Mouse (Mus musculus): ENCODE measurements at regions not wholly inside any gene's neighbourhood (a gene's known extent, or its start where the extent isn't known, plus 50 kb on each side); places are given as distances from the start of the nearest gene placed in this dataset.
"Not testable (repeated sequence)": the region's sequence is repeated elsewhere in the genome, so short reads cannot be mapped to it uniquely, and the experiment has no call there.

DNA sequence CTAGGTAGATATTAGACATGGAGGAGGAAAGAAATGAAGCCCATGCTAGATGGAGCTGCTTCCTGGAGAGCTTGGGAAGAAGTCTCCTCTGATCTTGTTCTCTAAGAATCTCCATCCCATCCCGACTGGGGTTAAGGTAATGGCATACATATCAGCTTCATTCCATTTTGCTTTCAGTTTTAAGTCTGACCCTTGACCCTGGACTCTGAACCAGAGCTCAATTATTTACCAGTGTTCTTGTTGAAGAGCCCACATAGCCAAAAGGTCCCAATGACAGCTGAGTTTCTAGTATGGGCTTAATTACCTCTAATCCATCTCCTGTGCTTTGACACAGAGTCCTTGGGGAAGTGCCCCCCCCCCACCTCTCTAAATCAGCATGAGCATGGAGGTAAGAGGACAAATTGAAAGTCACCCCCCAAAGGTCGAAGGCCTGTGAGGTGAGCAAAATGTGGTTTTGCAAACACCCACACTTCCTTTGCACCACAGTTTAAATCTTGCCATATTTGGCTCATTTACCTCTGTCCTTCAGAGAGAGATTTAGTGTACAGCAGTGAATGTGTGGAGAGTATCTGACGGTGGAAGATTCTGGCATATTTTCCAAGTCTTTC, 371.5 kb downstream of the Ets1 start:
- DNase-seq (ENCODE audit: low spot score in 2 of 2) = no peak

DNA sequence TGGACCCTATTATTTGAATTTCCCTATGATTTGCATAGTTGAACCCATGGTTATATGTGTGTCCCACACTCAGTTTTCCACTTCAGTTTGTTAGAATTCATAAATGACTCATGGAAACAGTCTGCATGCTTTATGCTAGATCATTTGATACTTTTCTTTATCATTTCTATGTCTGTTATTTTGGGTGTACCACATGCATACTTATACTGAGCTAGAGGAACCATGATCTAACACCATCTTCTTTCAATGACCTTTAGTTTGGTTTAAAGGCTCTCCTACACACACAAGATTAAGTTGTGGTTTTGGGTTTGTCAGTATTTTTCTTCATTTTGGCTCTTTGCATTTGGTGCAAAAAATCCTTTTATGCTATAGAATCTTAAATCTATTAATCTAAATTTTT, 375.2 kb downstream of the Ets1 start:
- DNase-seq (ENCODE audit: low spot score in 2 of 2) = no peak

DNA sequence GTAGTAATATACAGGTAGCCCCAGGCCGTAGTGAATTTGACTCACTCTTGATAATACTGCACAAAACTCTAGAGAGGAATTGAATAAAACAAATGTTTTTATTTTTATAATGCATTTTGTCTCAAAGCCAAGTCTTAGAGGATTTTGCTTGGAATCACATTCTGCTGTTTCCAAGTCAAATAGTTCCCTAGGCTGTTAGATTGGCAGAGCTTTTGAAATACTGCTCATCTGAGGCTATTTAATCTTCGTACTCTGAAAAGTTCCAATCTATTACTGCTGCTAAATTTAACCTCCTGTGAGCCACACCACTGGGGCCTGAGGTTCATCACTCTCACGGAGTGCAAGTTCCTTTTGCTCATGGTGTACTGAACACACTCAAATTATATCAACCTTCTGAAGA, 399.4 kb downstream of the Ets1 start:
- DNase-seq (ENCODE audit: low spot score in 2 of 2) = no peak

DNA sequence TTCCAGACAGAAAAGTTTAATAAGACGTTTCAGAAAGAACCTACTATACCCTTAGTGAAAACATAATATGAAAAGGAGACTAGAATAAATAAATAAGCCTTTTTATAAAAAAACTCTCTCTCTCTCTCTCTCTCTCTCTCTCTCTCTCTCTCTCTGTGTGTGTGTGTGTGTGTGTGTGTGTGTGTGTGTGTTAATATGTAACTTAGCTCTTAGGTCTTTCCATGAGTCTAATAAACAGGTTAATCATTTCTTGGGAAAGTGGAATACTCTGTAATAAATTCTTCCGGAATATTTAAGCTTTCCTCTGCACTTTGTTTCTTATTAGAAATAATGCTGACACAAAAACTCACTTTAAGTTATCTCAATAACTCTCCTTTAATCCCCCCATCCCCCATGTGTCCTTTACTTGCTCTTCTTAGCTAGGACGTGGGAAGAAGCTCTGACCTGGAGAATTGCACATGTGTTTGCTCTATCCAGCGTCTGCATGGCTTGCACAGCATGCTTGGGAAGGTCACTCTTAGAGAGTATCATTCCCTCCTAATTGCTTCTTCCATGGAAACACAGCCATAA, 403.3 kb downstream of the Ets1 start:
- no peak for DNase-seq (ENCODE audit: low spot score in 2 of 2)

DNA sequence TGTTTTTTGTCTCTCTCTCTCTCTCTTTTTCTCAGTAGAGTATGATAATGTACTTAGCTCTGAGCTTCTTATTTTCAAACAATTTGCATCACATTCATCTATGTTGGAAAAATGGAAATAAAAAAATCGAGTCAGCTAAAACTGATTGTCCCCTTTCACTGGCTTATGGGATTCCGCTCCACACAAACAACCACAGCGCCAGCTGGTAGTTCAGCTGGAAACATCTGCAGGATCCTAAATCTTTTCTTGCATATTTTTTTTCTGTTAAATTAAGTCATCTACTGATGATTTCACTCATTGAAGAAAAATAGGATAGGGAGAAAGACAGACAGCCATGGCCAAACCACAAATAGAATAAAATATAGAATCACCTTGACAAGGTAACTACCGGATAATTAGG, 414.8 kb downstream of the Ets1 start:
- no peak for DNase-seq (ENCODE audit: low spot score in 2 of 2)

DNA sequence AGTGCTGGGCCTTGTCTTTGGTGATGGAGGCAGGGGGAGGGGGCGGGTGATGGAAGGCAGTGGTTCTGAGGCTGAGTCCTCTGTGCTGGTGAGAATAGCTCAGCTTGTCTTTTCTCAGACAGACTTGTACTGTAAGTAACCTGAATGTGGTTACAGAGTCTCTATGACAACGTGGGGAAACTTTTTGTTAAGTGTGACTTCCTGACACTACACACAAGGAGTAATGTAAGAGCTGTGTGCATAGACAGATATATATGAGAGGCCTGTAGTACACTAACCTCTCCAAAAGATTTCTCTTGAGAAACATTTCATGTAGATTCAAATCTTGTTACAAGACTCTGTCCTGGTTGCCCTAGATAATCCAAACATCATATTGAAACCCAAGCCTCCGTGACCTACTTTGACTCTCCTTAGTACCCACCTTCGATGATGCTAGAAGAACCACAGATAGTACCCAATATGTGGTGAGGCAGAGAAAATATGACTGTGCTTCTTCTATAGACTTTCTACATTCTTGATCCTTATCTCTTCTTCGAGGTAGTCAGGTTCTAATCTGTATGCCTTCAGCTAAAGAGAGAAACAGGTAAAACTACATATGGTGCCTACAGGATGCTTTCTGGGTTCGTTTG, 424.7 kb downstream of the Ets1 start:
- DNase-seq (ENCODE audit: low spot score in 2 of 2) = no peak

DNA sequence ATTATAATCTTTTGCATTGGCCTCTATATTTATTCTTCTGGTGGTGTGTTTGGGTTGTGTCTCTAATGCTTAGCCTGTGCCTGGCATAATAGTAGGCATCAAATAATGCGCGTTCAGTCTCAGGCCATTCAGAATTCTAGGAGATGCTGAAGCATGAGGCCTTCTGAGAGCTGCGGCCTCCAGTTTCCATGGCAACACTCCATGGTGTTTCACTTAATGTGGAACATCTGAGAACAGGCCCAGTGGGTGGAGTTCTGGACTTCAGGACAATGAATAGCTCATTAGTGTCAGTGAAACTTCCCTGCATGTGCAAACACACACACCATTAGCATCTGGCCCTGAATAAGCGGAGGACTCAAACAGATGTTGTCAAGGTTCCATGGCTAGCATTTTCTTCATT, 426.5 kb downstream of the Ets1 start:
- no peak for DNase-seq (ENCODE audit: low spot score in 2 of 2)

DNA sequence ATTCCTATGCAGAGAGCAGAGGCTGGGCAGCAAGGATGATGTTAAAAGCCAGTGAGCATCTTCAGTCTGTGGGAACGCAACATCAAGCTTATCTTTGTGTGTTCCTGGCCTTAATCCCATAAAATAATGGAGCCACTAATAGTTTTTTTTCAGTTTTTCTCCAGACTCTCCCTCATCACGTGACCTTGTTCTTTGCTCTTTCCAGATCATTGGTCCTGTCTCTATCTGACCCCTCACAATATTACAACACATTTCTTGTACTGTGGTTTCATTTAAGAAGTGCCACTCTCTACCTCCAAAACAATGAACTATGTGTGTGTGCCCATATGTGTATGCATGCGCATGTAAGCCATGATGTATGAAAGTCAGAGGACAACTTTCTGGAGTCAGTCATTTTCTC, 429.3 kb downstream of the Ets1 start:
- no peak for DNase-seq (ENCODE audit: low spot score in 2 of 2)

DNA sequence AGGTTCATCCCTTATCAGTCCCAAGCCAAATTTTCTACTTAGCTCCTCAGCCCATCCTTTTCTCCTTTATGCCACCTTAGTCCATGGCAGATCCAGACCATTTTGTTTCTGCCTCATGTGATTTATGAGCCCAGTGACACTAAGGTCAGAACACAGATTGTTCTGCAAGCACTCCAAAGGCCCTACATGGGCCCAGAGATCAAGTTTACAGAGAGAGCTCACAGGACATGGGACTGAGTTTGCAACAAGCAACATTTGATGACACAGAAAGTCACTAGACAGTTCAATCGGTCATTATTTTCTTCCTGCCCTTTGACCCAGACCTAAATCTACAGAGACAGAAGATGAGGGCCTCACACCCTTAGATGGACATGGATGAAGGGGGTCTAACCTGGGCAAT, 431.5 kb downstream of the Ets1 start:
- DNase-seq (ENCODE audit: low spot score in 2 of 2) = no peak

DNA sequence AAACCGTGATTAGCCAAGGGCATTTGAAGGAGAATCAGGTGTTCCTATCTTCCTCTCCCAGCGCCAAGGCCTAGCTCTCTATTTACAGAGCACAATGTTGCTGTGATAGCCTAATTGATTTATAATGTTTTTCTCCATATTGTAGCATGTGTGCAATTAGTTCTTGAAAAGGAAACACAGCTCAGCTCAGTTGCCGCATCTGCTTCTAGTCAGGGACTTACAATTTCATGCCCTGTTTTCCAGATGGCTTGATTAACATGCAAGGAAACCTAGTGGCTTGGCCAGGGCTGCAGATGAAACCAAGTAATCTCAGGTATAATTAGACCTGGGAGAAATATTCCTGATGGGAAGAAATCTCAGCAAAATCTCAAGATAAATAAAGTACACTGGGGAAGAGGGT, 434.1 kb downstream of the Ets1 start:
- no peak for DNase-seq (ENCODE audit: low spot score in 2 of 2)

DNA sequence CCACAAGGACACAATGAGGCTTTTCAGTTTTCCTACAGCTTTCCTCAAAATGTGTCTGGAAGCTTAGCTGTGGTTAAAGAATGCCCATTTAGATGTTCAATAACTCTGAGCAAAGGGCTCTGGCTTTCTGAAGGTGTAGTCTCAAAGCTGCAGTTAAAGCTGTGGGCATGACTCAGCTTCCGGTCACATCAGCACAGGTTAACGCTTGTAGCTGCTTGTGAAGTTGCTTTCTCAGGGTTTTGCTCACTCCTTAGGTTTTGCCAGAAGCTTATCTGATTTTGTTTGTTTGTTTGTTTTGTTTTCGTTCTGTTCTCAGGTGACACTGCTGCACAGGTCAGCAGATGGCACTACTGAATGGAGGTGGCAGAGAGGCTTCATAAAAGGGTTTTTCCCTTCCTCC, 444.2 kb downstream of the Ets1 start:
- DNase-seq (ENCODE audit: low spot score in 2 of 2) = no peak

DNA sequence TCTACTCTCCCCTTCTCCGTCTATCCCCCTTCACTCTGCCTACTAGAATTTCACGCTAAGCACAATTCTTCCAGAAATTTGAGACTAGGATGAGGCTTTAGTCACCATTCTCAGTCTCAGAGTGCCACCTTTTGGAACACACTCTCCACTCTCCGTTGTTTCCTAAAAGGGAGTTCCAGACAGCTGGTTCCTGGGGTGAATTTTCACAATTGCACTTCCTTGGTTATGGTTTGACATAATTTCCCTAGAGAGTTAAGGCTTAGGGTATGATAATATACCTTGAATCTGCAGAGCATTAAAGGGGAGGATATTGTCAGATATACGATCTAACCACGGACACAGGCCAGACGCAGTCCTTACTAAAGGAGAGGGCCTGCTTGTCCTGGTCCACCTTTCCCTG, 444.8 kb downstream of the Ets1 start:
- no peak for DNase-seq (ENCODE audit: low spot score in 2 of 2)

DNA sequence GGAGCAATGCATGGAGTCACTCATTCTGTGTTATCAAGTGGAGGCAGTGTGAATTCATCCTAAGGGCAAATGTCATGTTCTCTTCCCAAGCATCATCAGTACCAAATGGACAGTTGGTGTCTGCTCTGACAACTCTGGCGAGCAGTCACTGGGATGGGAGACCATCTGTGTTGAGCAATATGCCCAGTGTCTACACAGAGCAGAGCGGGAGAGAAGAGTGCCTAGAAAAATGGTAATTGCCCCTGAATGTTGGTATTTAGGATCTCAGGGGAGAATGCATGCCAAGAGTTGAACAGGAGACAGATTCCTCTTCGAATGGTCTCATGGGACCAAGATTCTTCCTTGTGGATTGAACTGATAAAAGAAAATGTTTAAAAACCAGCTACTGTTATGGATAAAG, 454.0 kb downstream of the Ets1 start:
- no peak for DNase-seq (ENCODE audit: low spot score in 2 of 2)

DNA sequence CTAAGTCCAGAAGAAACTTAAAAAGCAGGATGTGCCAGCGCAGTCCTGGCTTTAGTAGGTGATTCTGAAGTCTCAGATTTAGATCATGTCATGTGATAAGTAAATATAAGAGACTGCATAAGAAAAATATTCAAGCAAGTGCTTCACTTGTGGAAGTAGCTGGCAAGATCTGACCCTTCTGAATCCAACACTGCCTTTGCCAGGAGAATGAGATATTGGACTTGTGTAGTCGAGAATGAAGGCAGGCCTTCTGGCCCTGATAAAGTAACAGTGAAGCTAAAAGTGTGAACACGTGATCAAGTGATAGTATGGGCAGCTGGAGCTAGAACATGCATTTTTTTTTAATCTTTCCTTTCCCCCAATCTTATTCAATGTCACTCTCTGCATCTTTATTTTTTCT, 455.6 kb downstream of the Ets1 start:
- no peak for DNase-seq (ENCODE audit: low spot score in 2 of 2)

DNA sequence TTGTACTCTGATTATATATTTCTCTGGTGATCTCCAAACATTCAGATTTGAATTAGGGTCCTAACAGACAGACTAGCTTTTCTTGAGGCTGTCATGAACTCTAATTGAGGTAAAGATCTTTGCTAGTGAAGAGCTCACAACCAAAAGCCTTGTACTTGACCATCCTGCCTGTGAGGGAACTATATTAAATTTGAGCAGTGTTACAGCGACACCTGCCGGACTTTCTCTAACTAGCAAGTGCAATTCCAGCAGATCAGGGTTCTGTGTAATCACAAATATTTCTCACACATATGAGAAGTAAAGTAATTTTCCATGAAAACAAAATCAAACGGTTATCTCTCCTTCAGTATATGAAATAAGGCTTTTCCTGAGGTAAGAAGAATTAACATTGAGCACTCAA, 459.6 kb downstream of the Ets1 start:
- DNase-seq (ENCODE audit: low spot score in 2 of 2) = peak; percentile 39 to 76

DNA sequence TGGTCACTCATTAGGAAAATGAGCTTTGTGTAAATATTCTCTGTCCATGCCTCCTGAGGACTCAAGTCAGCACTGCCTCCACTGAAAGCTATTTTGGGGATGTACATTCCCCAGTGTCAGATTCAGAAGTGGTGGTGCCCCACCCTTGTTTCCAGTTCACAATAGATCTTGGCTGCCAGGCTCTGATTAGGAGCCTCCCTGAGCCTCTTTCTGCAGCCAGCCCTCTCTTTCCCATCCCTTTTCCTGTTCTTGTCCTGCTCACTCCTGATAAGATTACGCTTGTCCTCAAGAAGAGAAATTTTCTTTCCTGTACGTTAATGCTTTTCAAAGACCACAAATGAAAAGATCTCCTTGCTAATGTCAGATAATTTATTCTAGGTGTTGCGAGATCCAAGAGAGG, 465.2 kb downstream of the Ets1 start:
- no peak for DNase-seq (ENCODE audit: low spot score in 2 of 2)

DNA sequence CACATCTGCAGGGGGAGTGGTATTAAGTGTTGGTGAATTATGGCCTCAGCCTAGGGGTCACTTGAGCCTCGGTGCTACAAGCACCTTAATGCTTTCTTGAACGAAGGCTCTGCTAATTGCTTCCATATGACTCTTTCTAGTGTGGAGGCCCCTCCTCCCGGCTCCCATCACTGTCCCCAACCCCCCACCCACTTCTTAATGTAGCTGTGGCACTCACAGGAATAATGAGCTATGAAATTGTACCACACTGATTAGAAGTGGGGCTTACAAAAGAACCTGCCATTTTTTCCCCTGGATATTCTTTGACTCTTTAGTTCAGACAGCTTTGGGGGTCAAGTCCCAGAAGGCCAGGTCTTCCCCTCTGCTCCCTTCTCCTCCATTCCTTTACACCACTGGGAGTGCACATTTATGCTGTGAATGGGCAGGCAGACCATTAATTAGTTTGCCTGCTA, 468.6 kb downstream of the Ets1 start:
- DNase-seq (ENCODE audit: low spot score in 2 of 2) = no peak

DNA sequence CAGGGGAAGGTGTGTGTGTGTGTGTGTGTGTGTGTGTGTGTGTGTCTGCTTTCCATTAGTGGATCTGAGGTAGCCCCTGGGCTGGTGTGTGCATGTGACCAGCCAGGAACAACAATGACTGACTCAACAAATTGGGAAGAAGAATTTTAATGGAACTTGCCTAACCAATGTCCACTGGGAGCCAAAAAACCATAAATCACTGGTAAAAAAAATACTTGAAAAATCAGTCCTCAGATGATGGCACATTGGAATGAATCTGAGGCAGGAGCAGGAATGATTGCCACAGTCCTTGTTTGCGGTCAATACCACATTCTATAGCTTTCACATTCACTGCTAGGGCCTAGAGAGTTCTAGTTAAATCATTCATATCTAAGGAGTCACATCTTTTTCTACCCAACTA, 487.8 kb downstream of the Ets1 start:
- no peak for DNase-seq (ENCODE audit: low spot score in 2 of 2)

DNA sequence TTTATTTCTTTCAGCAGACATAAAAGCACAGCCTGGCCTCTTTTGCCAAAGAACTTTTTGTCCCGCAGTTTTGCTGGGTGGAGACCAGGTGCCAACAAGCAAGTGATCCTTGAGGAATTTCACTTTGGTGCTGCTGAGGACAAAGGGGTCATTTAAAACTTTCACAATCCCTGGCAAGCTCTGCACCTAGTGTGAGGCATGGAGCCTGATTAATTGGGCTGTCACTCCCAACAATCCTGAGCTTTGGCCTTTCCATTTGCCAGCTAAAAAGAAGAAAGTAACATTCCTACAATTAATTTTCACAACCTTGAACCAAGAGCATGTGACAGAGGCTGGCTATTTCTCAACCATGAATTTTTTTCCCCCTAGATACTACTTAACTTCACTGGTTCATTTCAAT, 516.2 kb downstream of the Ets1 start:
- DNase-seq (ENCODE audit: low spot score in 2 of 2) = no peak

DNA sequence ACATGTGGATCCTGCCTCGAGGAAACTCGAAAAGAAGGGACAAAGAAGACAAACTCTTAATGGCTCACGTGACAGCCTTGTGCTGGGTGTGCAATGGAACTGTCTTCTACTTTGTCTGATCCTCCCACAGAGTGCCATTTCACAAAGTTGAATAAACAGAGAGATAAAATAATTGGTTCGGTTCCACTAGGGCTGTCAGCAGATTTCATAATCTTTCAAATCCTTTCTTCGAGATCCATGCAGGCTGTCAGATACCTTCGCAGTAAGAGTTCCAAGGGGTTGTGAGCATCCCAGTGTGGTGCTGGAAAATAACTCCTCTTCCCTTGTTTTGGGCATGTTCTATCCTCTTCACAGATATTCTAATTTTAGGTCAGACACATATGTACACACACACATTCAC, 532.1 kb downstream of the Ets1 start:
- no peak for DNase-seq (ENCODE audit: low spot score in 2 of 2)

DNA sequence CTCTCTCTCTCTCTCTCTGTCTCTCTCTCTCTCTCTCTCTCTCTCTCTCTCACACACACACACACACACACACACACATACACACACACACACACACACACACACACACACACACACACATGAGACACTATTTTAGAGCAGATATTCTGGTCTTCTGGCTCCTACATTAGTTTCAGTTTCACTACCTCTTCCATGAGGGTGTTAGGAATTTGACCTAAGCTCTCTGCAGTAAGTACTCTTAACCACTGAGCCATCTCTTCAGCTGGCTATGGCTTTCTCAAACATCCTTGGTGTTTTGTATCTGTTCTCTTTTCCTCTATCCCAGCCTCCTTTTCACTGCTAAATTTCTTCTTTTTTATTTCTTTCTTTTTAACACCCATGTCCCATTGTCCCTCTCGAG, 533.1 kb downstream of the Ets1 start:
- not testable (repeated sequence) for DNase-seq (ENCODE audit: low spot score in 2 of 2)

DNA sequence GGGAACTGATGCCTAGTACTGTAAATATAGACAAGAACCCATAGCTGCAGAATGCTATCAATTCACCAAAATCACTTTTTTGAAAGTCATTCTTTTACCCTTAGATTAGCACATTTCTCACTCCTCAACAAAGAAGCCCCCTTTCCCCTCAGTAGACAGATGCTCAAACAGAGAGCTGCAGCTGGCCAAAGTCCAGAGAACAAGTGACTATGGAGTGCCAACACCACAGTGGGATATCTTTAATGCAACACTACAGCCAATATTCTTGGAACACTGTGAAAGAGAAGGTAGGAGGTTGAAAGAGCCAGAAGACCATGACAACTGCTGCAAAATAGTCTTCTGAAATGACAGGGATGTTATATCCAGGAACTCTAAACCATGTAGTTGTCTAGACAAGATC, 544.0 kb downstream of the Ets1 start:
- DNase-seq (ENCODE audit: low spot score in 2 of 2) = no peak

DNA sequence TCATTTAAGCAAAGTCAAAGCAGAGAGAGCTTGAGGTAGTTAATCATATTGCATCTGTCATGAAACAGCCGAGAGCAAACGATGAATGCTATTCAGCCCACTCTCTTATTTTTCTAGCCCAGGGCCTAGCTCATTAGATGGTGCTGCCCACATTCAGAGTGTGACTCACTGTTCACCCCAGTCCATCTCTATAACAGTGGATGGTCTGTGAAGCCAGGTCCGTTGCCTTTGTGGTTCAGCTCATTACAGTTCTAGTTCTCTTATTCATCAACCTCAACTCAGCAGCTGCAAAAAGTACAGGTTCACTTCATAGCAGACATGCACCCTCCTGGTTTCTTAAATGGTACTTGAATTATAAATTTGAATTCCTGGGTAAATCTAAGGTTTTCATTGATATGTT, 551.2 kb downstream of the Ets1 start:
- DNase-seq (ENCODE audit: low spot score in 2 of 2) = no peak

DNA sequence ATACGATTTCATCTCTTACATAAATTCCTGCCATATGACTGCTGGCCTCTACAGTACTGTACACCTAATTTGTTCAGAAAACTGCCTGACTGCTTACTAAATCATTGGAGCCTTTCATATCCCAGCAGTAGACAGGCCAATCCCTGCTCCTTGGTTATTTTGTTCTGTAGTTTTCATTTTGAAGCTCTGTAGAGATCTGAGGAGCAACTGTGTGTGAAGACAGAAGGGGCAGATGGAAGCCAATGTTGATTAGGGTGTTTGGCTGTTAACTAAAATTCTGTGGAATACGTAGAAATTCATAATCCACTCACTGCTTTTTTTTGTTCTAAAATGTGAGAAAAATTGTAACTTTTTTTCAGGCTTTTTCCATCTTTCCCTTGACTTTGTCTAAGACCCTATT, 573.1 kb downstream of the Ets1 start:
- DNase-seq (ENCODE audit: low spot score in 2 of 2) = no peak
